ENCODE assay signal across 8 mouse cellular contexts in the genomic region with DNA sequence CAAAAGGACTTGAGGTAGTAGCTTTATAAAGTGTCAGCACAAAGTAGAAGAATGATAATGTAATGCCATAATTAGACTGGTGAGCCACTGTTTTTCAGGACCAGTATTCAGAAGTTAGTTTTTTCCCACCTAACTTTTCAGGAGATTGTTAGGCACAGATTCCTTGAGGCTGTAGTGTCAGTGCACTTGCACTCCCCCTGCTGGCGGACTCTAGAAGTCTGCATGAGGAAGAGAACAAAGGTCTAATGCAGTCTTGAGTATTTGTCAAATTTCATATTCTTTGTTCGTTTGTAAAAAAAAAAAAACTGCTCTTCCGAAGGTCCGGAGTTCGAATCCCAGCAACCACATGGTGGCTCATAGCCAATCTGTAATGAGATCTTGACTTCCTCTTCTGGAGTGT. TPM values are rescaled to one million over a fixed set of nuclear protein-coding genes. Genes with fewer than 3 reads are reported as not detected.
DNase-seq lines count a peak whose midpoint lies in the region; ATAC-seq and TF ChIP-seq lines count a peak whose summit lies in the region.

No protein-coding gene starts in this region.

- H3K9ac ChIP-seq in midbrain, embryonic 14.5 days (replicated peaks; ENCODE audit: low read length) = no peak overlapping the region
- H3K9ac ChIP-seq in midbrain, embryonic 13.5 days (replicated peaks) = no peak overlapping the region
- H3K9ac ChIP-seq in lung, postnatal 0 days (replicated peaks; ENCODE audit: low read depth) = no peak overlapping the region

- no peak for ATAC-seq in midbrain, embryonic 14.5 days (ENCODE audit: low FRiP score, low TSS enrichment)
- ATAC-seq in midbrain, embryonic 13.5 days = no peak
- peak; percentile 78 for ATAC-seq in erythroblast, adult 5-6 weeks (replicated peaks; ENCODE audit: low FRiP score, poor library complexity, severe bottlenecking)
- no peak for ATAC-seq in lung, postnatal 0 days
- ATAC-seq in inflammation-experienced regulatory T-cells, adult 6 months = no peak

- H3K27me3 ChIP-seq in midbrain, embryonic 14.5 days (ENCODE audit: control insufficient read depth, insufficient read depth, low read length) = no peaks in the 10 kb centered on the region
- no peaks in the 10 kb centered on the region for H3K27me3 ChIP-seq in midbrain, embryonic 13.5 days
- no peaks in the 10 kb centered on the region for H3K27me3 ChIP-seq in lung, postnatal 0 days (replicated peaks; ENCODE audit: insufficient read depth, low read length)
- no peaks in the 10 kb centered on the region for H3K27me3 ChIP-seq in small intestine, adult 2 months (ENCODE audit: control insufficient read depth, insufficient read depth, low read length)

- H3K4me2 ChIP-seq in midbrain, embryonic 14.5 days (ENCODE audit: low read length) = no peak overlapping the region
- no peak overlapping the region for H3K4me2 ChIP-seq in midbrain, embryonic 13.5 days (replicated peaks)
- H3K4me2 ChIP-seq in lung, postnatal 0 days (replicated peaks; ENCODE audit: low read depth, low read length) = no peak overlapping the region

- no peak overlapping the region for H3K27ac ChIP-seq in midbrain, embryonic 14.5 days (replicated peaks; ENCODE audit: low read depth, low read length)
- H3K27ac ChIP-seq in midbrain, embryonic 13.5 days = no peak overlapping the region
- no peak overlapping the region for H3K27ac ChIP-seq in bone marrow, adult 2 months (ENCODE audit: control insufficient read depth, insufficient read depth, low read depth, low read length, poor library complexity)
- H3K27ac ChIP-seq in lung, postnatal 0 days (ENCODE audit: low read length) = no peak overlapping the region
- H3K27ac ChIP-seq in small intestine, adult 2 months (ENCODE audit: insufficient read depth, low read depth, low read length) = no peak overlapping the region

- H3K4me3 ChIP-seq in midbrain, embryonic 14.5 days (replicated peaks; ENCODE audit: low read depth, low read length) = no peak overlapping the region
- no peak overlapping the region for H3K4me3 ChIP-seq in midbrain, embryonic 13.5 days (replicated peaks)
- H3K4me3 ChIP-seq in bone marrow, adult 2 months (replicated peaks; ENCODE audit: control insufficient read depth, low read depth, low read length) = no peak overlapping the region
- no peak overlapping the region for H3K4me3 ChIP-seq in lung, postnatal 0 days (ENCODE audit: low read depth, low read length)
- H3K4me3 ChIP-seq in small intestine, adult 2 months (ENCODE audit: low read depth, low read length) = no peak overlapping the region

- no peak for TF ChIP-seq EP300 in lung, postnatal 0 days (IDR thresholded peaks at IDR 0.05)

- H3K4me1 ChIP-seq in midbrain, embryonic 14.5 days (ENCODE audit: control insufficient read depth, insufficient read depth, low read length) = peaks cover 34% of the 10 kb centered on the region
- peaks cover 70% of the 10 kb centered on the region for H3K4me1 ChIP-seq in midbrain, embryonic 13.5 days (replicated peaks)
- peaks cover 4% of the 10 kb centered on the region for H3K4me1 ChIP-seq in bone marrow, adult 2 months (ENCODE audit: control insufficient read depth, insufficient read depth, low read length)
- H3K4me1 ChIP-seq in lung, postnatal 0 days (ENCODE audit: insufficient read depth, low read depth, low read length) = peaks cover 28% of the 10 kb centered on the region; the same call in 1 of the 2 replicates
- peaks cover 17% of the 10 kb centered on the region; the same call in 1 of the 2 replicates for H3K4me1 ChIP-seq in small intestine, adult 2 months (ENCODE audit: control insufficient read depth, insufficient read depth, insufficient read length, low read length)

- DNase-seq in midbrain, embryonic 14.5 days = peak; percentile 86
- DNase-seq in kidney, postnatal 25 days = peak; percentile 82 to 92
- DNase-seq in lung, postnatal 0 days (ENCODE audit: low spot score) = peak; percentile 77

- no peak for TF ChIP-seq POLR2A in bone marrow, adult 2 months (IDR thresholded peaks at IDR 0.05; ENCODE audit: borderline replicate concordance, control insufficient read depth, low read depth, low read length)
- TF ChIP-seq POLR2A in small intestine, adult 2 months (IDR thresholded peaks at IDR 0.05; ENCODE audit: low read depth, low read length) = no peak

- no peaks in the 10 kb centered on the region for H3K36me3 ChIP-seq in midbrain, embryonic 14.5 days (ENCODE audit: control insufficient read depth, insufficient read depth, low read length)
- H3K36me3 ChIP-seq in midbrain, embryonic 13.5 days = no peaks in the 10 kb centered on the region
- no peaks in the 10 kb centered on the region for H3K36me3 ChIP-seq in lung, postnatal 0 days (ENCODE audit: insufficient read depth, low read length)
- H3K36me3 ChIP-seq in small intestine, adult 2 months (ENCODE audit: control insufficient read depth, insufficient read depth, low read length) = no peaks in the 10 kb centered on the region

- WGBS in midbrain, embryonic 14.5 days = 64% methylated on average over 5 of the region's 5 CpGs
- 59% methylated on average over 5 of the region's 5 CpGs for WGBS in midbrain, embryonic 13.5 days
- 52% methylated on average over 5 of the region's 5 CpGs for WGBS in bone marrow, adult 2 months
- WGBS in lung, postnatal 0 days = 52% methylated on average over 5 of the region's 5 CpGs
- WGBS in small intestine, adult 2 months = 36% methylated on average over 5 of the region's 5 CpGs

- TF ChIP-seq CTCF in bone marrow, adult 2 months (IDR thresholded peaks at IDR 0.05; ENCODE audit: control insufficient read depth, insufficient read depth, low read length) = peak; percentile 69
- peak; percentile 88 for TF ChIP-seq CTCF in lung, postnatal 0 days (IDR thresholded peaks at IDR 0.05)
- peak; percentile 64; the same call in 1 of the 2 replicates for TF ChIP-seq CTCF in small intestine, adult 2 months (IDR thresholded peaks at IDR 0.05; ENCODE audit: extremely low read depth, insufficient read length, insufficient replicate concordance, low read depth, low read length)

- no peaks in the 10 kb centered on the region for H3K9me3 ChIP-seq in midbrain, embryonic 14.5 days (ENCODE audit: control insufficient read depth, low read length)
- no peaks in the 10 kb centered on the region for H3K9me3 ChIP-seq in midbrain, embryonic 13.5 days
- H3K9me3 ChIP-seq in lung, postnatal 0 days (ENCODE audit: low read length) = no peaks in the 10 kb centered on the region

RNA-seq across cellular contexts. Expression of gene Zfand3, which starts 20.1 kb away (rescaled TPM):
- polyA plus RNA-seq in midbrain, embryonic 14.5 days (2014; fragmentation: Nextera tagmentation; extraction: Ambion mirVana) = 49.9 and 66.9 TPM in 2 replicates
- 69.6 and 85.4 TPM in 2 replicates for polyA plus RNA-seq in midbrain, embryonic 13.5 days (2015; fragmentation: Nextera tagmentation; extraction: Ambion mirVana)
- polyA plus RNA-seq in bone marrow, adult 2 months (2011; ENCODE audit: insufficient read depth, insufficient read length, low replicate concordance, missing spikeins) = 31.6 and 46.6 TPM in 2 replicates
- total RNA-seq in erythroblast, adult 5-6 weeks (2015; ENCODE audit: low replicate concordance) = 10.4 and 17.6 TPM in 2 replicates
- total RNA-seq in erythroblast, adult 5-6 weeks (2017; ENCODE audit: low replicate concordance) = 3.1 and 13.4 TPM in 2 replicates
- polyA plus RNA-seq in lung, postnatal 0 days (2015; fragmentation: Nextera tagmentation; extraction: Ambion mirVana) = 52.1 and 54.6 TPM in 2 replicates
- polyA plus RNA-seq in small intestine, adult 2 months (2012; rRNA removed) = 33.3 and 58.6 TPM in 2 replicates
- 10 to 100 TPM; 17.4 to 33.0 (median 17.9) TPM for polyA plus RNA-seq in inflammation-experienced regulatory T-cells, adult 6 months (2017; shearing (Covaris generic))

RNA-seq across cellular contexts. Expression of gene Mdga1, which starts 54.8 kb away (rescaled TPM):
- polyA plus RNA-seq in midbrain, embryonic 14.5 days (2014; fragmentation: Nextera tagmentation; extraction: Ambion mirVana) = 20.0 and 20.5 TPM in 2 replicates
- 11.7 and 14.7 TPM in 2 replicates for polyA plus RNA-seq in midbrain, embryonic 13.5 days (2015; fragmentation: Nextera tagmentation; extraction: Ambion mirVana)
- polyA plus RNA-seq in bone marrow, adult 2 months (2011; ENCODE audit: insufficient read depth, insufficient read length, low replicate concordance, missing spikeins) = 3.2 and 4.5 TPM in 2 replicates
- 0.58 and 0.84 TPM in 2 replicates for total RNA-seq in erythroblast, adult 5-6 weeks (2015; ENCODE audit: low replicate concordance)
- total RNA-seq in erythroblast, adult 5-6 weeks (2017; ENCODE audit: low replicate concordance) = 2.4 and 2.5 TPM in 2 replicates
- 2.3 and 3.2 TPM in 2 replicates for polyA plus RNA-seq in lung, postnatal 0 days (2015; fragmentation: Nextera tagmentation; extraction: Ambion mirVana)
- polyA plus RNA-seq in small intestine, adult 2 months (2012; rRNA removed) = 1.1 and 2.7 TPM in 2 replicates
- polyA plus RNA-seq in inflammation-experienced regulatory T-cells, adult 6 months (2017; shearing (Covaris generic)) = not detected
